Mouse (Mus musculus) gonadal fat pad, adult 2 months (tissue): ENCODE results near the gene Dzip3. TPM values are rescaled to one million over a fixed set of nuclear protein-coding genes. Genes with fewer than 3 reads are reported as not detected.

Source experiments
- polyA plus RNA-seq: library from polyadenylated mRNA; depleted of rRNA; stranded (reverse); fragments of >200 nt; gene quantifications from 2 replicates; pipeline ENCODE4 v1.2.3, GENCODE M21; 2012; rRNA removed

Dzip3 gene
- polyA plus RNA-seq, 1 experiment: 4.0 TPM

Other genes starting within 250 kb of the Dzip3 start
- 0.01 and 0.03 TPM in 2 replicates for gene Trat1, start 222.1 kb downstream of the Dzip3 start, polyA plus RNA-seq
- gene Retnlb, start 177.3 kb downstream of the Dzip3 start, polyA plus RNA-seq: not detected in 2 replicates
- 302 and 828 TPM in 2 replicates for gene Retnla, start 151.6 kb downstream of the Dzip3 start, polyA plus RNA-seq
- 0.70 and 4.2 TPM in 2 replicates for gene Retnlg, start 121.5 kb downstream of the Dzip3 start, polyA plus RNA-seq
- gene Cip2a, start within 50 bp of the Dzip3 start, polyA plus RNA-seq: 0.72 and 0.82 TPM in 2 replicates
- 0.03 TPM in 1 of 2 replicates, not detected in the other for gene Myh15, start 63.3 kb upstream of the Dzip3 start, polyA plus RNA-seq